Mouse (Mus musculus) liver, postnatal 0 days (tissue): Measurements from ENCODE around the gene Nedd4.

ENCODE experiments used
- CTCF ChIP-seq: sonication (generic); IDR thresholded peaks from 2 replicates; pipeline ENCODE4 v1.5.1; 2016; ENCODE audit warnings: antibody characterized with exemption, low read depth
- EP300 ChIP-seq: IDR thresholded peaks from 2 replicates; pipeline ENCODE4 v1.6.1; 2016; ENCODE audit warnings: antibody characterized with exemption, low read depth, mild to moderate bottlenecking

- no peak for TF ChIP-seq CTCF
- no peak for TF ChIP-seq EP300
Measured at GRCm38 (mm10) chr9:72649781-72650180, 12.4 kb upstream of the Nedd4 start.
